Mouse (Mus musculus) olfactory bulb, adult 2 months (tissue): ENCODE measurements around the gene Shld1. TPM values are rescaled to one million over a fixed set of nuclear protein-coding genes. Genes with fewer than 3 reads are reported as not detected.

ENCODE experiments used
- H3K27ac ChIP-seq: fragments of 200-500 bp; 2 replicates; pipeline ENCODE4 v1.5.1; 2012; ENCODE audit warnings: low read depth, low read length; ENCODE audit not compliant: insufficient read depth
- H3K4me1 ChIP-seq: fragments of 200-500 bp; 2 replicates; pipeline ENCODE4 v1.6.1; 2012; ENCODE audit warnings: low read length; ENCODE audit not compliant: control insufficient read depth, insufficient read depth
- H3K4me3 ChIP-seq: fragments of 200-500 bp; 2 replicates; pipeline ENCODE4 v1.5.1; 2012; ENCODE audit warnings: mild to moderate bottlenecking, low read depth, low read length, moderate library complexity; ENCODE audit not compliant: insufficient read depth
- CTCF ChIP-seq: fragments of 200-500 bp; IDR thresholded peaks from 2 replicates; pipeline ENCODE4 v1.5.1; 2012; ENCODE audit warnings: low read depth, mild to moderate bottlenecking, low read length, moderate library complexity; ENCODE audit not compliant: insufficient read depth
- POLR2A ChIP-seq: fragments of 200-500 bp; IDR thresholded peaks from 2 replicates; pipeline ENCODE4 v1.6.1; 2012; ENCODE audit warnings: mild to moderate bottlenecking, low read depth, low read length, moderate library complexity; ENCODE audit not compliant: insufficient read depth
- WGBS: fragments of 180-500 bp; shearing (Covaris S2); methylation state at CpG from one replicate; pipeline ENCODE4 v1.1.7; 2018; 5-methylcytosine and 5-hydroxymethylcytosine counted together
- polyA plus RNA-seq: library from polyadenylated mRNA; stranded (reverse); fragments of >200 nt; gene quantifications from 2 replicates; pipeline ENCODE4 v1.2.4, GENCODE M21; 2012; ENCODE audit warnings: low replicate concordance; ENCODE audit not compliant: missing spikeins, insufficient read depth, insufficient read length

Shld1 gene
- polyA plus RNA-seq, 1 experiment, result not detected

GRCm38 (mm10) chr2:132697695-132698094 is 11.0 kb downstream of the Shld1 start:
- no peak overlapping the region for H3K4me3 ChIP-seq
- H3K27ac ChIP-seq, result peak overlapping the region; percentile 49
- no peak for TF ChIP-seq CTCF
- TF ChIP-seq POLR2A, result no peak
- WGBS, result 75% methylated on average over 7 of the region's 7 CpGs
- peaks cover 6% of the 10 kb centered on the region; the same call in 1 of the 2 replicates for H3K4me1 ChIP-seq

DNA sequence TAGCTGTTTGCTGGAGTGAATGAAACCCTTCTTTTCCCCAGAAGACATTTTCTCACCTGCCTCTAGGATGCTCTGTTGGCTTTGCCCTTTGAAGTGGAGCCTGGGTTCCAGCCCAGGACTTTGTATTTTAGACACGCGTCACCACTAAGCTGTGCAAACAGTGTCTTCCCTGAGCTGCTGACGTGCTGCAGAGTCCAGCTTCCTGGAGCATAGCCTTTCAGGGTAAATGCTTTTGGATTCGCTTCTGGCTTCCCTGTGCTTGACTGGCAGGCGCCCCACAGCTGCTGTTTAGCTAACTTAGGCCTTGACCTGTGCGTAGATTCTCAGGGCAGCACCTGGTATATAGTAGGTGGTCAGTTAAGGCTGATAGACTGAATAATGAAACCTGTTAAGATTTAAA is 11.7 kb downstream of the Shld1 start:
- Histone ChIP-seq H3K4me3 (no peak overlapping the region), H3K27ac (0 out of 2 replicates have a peak overlapping the region, but pooled peaks have one; percentile 49)
- 79% methylated on average over 6 of the region's 6 CpGs for WGBS

DNA sequence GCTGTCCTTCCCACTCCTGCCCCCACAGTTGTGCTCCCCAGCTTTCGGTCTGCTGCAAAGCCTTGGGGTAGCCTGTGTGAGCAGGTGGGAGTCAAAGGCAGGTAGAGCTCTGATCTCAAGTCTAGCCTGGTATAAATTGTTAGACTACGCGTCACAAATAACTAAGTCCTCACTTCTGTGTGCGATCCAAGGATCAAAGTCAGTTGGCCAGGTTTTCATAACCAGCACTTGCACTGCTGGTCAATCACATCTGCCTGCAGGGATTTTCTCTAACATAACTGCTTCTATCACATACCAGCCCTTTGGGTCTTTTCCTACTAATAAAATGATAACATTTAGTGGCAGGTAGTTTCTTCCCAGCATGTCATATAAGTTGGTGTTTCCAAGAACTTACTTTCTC is 14.2 kb downstream of the Shld1 start:
- Histone ChIP-seq H3K4me1 (peaks cover 4% of the 10 kb centered on the region; the same call in 1 of the 2 replicates), H3K4me3 (no peak overlapping the region), H3K27ac (no peak overlapping the region)
- TF ChIP-seq POLR2A (no peak), CTCF (no peak)
- 91% methylated on average over 4 of the region's 4 CpGs for WGBS

More for the DNA sequence above, 11.7 kb downstream of the Shld1 start:
- TF ChIP-seq CTCF (no peak), POLR2A (no peak)
- H3K4me1 ChIP-seq, result peaks cover 4% of the 10 kb centered on the region; the same call in 1 of the 2 replicates

DNA sequence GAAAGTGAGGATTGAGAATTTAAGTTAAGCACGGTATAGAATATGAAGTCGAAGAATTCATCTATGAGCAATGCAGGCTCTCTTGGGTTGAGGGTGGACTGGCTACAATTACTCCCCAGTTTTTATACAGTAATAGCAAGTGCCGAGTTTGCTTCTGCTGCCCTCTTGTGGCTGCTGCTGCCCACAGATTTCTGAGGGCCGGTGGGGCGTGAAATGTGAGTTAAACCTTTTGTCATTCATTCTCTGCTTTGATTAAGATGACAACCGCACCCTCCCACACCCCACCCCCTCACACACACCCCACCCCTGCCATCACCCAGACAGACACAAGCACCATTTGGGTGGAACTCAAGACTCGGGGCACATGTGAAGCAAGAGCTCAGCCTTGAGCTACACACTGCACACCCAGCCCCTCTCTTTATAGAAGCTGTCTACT is 14.7 kb downstream of the Shld1 start:
- peaks cover 4% of the 10 kb centered on the region; the same call in 1 of the 2 replicates for H3K4me1 ChIP-seq
- 4% methylated on average over 7 of the region's 7 CpGs for WGBS
- no peak overlapping the region for H3K27ac ChIP-seq

DNA sequence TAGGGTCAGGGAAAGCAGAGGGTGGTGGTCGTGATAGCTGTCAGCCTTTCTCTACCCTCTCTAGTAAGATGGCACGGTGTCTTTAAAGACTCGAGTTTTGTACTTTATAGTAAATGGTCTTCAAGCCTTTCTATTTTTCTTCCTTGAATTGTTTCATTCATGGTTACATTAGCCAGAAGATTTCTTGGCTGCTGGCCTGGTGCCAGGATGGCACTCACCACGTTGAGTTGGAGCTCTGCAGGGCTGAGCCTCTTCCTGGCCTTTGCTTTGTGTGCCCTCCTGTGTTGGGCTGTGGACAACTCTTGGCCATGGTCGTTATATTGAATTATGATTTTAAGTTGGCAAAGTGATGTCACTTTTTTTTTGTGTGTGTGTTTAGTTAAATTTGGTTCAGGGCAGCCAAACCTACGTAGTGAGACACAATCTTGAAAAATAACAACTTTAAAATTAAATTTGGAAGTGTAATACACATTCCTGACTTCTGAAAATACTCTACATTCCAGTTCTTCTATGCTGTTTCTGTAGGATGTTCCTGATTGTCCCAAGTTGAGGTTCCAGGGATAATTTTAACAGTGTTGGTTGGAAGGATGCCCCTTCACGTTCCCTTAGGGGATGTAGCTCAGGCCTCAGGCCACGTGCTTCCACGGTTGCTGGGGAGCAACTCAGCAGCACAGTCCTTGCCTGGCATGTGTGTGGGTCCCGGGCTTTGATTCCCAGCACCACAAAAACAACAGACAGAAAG is 18.7 kb downstream of the Shld1 start:
- no peak for TF ChIP-seq CTCF
- TF ChIP-seq POLR2A, result no peak
- Histone ChIP-seq H3K27ac (no peak overlapping the region), H3K4me1 (peaks cover 4% of the 10 kb centered on the region; the same call in 1 of the 2 replicates), H3K4me3 (no peak overlapping the region)
- 61% methylated on average over 10 of the region's 10 CpGs for WGBS

More for the DNA sequence above, 14.7 kb downstream of the Shld1 start:
- H3K4me3 ChIP-seq, result no peak overlapping the region
- TF ChIP-seq CTCF, result peak; percentile 74
- no peak for TF ChIP-seq POLR2A

DNA sequence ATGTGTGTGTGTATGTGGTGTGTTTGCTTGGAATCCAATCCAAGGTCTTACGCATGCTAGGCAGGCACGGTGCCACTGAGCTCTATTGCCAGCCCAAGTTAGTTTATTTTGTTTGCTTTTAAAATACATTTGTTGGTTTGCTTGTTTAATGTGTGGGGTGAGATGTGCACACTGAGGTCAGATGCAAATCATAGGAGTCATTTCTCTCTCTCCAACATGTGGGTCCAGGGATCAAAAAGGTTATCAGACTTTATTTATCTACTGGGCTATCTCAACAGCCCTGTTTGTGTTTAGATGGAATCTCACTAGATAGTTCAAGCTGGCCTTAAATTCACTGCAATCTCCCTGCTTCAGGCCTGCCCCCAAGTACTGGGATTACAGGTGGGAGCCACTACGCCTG is 19.6 kb downstream of the Shld1 start:
- peaks cover 4% of the 10 kb centered on the region; the same call in 1 of the 2 replicates for H3K4me1 ChIP-seq
- H3K4me3 ChIP-seq, result no peak overlapping the region
- TF ChIP-seq CTCF (no peak), POLR2A (no peak)
- no peak overlapping the region for H3K27ac ChIP-seq
- WGBS, result 87% methylated on average over 3 of the region's 3 CpGs

DNA sequence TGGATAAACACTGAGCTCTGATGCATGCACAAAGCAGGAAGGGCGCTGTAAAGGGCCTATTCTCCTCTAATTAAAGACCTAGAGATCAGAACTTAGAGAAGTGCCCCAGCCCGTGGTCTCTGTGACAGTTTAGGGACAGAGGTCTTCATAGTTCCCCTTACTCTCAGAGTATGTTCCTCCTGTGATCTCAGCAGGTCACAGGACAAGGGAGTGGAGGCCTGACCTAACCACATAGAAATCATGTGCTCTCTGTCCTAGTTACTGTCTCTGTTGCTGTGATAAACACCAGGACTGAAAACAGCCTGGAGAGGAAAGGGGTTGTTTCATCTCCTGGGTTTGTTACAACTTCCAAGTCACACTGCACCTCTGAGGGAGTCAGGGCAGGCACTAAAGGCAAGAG is 23.8 kb downstream of the Shld1 start:
- no peak overlapping the region for H3K27ac ChIP-seq
- H3K4me1 ChIP-seq, result peaks cover 7% of the 10 kb centered on the region
- WGBS, result 70% methylated on average over 2 of the region's 2 CpGs
- TF ChIP-seq POLR2A, result no peak
- H3K4me3 ChIP-seq, result no peak overlapping the region

DNA sequence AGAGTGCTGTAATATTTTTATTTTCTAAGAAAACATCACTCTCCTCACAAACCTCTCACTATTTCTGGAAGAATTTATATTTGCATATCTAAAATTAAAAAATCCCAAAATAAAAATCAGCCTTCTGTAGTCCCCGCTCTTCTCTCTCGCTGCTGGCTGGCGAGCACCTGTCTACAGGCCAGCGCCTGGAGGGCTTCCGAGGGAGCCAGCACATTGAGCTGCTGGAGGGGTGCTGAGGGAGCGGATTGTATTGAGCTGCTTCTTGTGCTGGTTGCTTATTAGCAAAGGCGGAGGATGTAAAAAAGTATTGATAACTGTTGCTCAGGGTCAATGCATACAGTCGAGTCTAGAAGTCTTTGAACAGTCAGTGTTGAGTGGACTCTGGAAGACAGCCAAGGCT is 25.3 kb downstream of the Shld1 start:
- TF ChIP-seq POLR2A, result no peak
- no peak for TF ChIP-seq CTCF
- H3K27ac ChIP-seq, result no peak overlapping the region
- H3K4me1 ChIP-seq, result peaks cover 16% of the 10 kb centered on the region
- 63% methylated on average over 8 of the region's 8 CpGs for WGBS
- H3K4me3 ChIP-seq, result no peak overlapping the region

- H3K4me3 ChIP-seq, result no peak overlapping the region
- H3K27ac ChIP-seq, result no peak overlapping the region
- 95% methylated on average over 7 of the region's 7 CpGs for WGBS
- TF ChIP-seq POLR2A, result no peak
- TF ChIP-seq CTCF, result no peak
- peaks cover 16% of the 10 kb centered on the region for H3K4me1 ChIP-seq
Observed at GRCm38 (mm10) chr2:132714522-132714921, 27.8 kb downstream of the Shld1 start.
